Mouse (Mus musculus): ENCODE results near the gene Zkscan6.

The Zkscan6 gene

DNA sequence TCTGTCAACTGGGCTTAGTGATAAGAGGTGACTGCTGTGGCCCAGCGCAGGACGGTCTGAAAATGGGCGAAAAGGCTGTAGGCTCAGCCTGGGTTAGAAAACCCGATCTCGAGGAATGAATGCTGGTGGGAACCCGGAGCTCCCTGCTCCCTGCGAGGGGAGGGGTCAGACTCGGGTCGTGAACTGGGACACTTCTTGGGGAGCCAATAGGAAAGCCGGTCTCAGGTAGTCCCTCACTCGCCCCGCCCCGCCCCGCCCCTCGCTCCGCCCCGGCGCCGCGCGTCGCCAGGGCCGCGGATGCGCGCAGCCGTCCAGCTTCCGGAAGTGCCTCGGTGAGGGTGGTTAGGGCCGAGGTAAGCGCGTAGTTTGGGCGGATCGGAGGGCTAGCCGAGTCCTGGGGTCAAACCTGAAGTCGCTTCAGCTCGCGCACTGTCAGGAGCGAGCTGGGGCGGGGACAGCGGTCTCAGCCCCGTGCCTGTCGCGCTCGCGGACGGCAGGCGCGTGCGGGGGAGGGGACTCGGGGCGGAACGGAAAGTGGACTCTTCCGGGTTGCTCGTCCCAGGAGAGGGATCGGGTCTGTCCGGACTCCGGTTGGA, at the start of gene Zkscan6:
TSS of gene Zkscan6 (plus strand) at position 267 of the 596 bp plus-strand sequence.
- DNase-seq (ENCODE audit: low spot score in 2 of 2), result peak; percentile 81 to 82

DNA sequence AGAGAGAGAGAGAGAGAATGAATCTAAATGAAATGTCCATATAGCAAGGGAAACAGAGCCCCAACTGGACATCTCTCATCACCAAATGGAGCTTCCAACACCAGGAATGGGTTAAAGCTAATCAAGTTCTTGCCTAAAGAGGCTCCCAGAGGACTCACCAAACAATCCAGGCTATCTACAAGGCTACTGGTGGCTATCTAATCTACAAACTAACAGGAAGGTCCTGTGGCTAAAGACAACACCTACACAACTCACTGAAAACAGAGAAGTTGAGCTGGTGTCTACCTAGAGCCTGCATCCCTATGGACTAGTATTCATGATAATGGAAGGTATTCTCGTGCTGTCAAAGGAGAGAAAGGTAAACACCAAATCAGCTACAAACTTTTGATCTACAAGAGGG, 47.6 kb upstream of the Zkscan6 start:
- no peak for DNase-seq (ENCODE audit: low spot score in 2 of 2)

DNA sequence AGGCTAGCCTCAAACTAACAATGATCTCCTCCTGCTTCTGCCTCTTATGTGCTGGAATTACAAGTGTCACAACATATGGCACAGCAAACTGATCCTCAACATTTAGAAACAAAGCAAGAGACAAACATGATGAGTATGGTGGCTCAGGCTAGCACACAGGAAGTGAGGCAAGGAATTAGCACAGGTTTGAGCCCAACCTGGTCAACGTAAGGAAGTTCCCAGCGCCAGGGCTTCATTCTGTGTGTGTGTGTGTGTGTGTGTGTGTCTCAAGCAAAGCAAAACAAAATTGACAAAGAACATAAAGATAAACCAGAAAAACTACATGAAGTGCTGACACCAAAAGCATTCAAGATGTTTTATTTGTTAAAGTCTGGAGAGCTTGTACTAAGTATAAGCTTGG, 46.1 kb upstream of the Zkscan6 start:
- no peak for DNase-seq (ENCODE audit: low spot score in 2 of 2)

GRCm38 (mm10) chr11:65768445-65768844, 38.5 kb upstream of the Zkscan6 start:
- no peak for DNase-seq (ENCODE audit: low spot score in 2 of 2)

GRCm38 (mm10) chr11:65769990-65770389, 37.0 kb upstream of the Zkscan6 start:
- DNase-seq (ENCODE audit: low spot score in 2 of 2), result no peak

GRCm38 (mm10) chr11:65771546-65771945, 35.4 kb upstream of the Zkscan6 start:
- no peak for DNase-seq (ENCODE audit: low spot score in 2 of 2)

GRCm38 (mm10) chr11:65773535-65773934, 33.4 kb upstream of the Zkscan6 start:
- no peak for DNase-seq (ENCODE audit: low spot score in 2 of 2)

DNA sequence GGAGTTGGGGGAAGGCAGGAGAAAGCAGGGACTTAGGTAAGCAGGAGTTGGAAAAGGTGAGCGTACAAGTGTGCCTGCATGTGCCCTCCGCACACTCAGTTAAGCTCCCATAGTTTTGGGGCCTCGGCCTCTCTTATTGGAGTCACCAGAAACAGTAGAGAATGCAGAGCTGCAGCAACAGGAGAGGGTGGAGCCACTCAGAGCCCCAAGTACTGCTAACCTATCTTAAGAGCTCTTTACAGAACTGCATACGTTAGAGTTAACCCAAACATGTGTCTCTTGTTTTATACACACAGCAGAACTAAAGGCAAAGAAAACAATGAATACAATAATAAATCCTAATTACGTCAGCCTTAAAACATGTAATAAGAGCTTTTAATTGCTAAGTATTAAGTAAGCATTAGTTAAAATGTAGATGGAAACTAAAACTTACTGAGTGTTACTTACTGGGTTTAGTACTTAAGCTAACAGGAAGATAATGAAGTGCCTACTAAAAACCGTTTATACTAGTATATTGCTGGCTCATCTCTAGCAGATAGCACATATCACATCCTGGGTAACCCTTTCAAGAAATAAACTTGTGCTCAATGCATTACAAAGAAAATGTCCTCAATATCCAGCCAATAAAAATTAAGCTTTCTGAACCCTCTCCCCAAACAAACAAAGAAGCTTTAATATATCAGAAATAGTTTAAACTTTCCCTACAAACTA, 32.9 kb upstream of the Zkscan6 start:
- no peak for DNase-seq (ENCODE audit: low spot score in 2 of 2)

DNA sequence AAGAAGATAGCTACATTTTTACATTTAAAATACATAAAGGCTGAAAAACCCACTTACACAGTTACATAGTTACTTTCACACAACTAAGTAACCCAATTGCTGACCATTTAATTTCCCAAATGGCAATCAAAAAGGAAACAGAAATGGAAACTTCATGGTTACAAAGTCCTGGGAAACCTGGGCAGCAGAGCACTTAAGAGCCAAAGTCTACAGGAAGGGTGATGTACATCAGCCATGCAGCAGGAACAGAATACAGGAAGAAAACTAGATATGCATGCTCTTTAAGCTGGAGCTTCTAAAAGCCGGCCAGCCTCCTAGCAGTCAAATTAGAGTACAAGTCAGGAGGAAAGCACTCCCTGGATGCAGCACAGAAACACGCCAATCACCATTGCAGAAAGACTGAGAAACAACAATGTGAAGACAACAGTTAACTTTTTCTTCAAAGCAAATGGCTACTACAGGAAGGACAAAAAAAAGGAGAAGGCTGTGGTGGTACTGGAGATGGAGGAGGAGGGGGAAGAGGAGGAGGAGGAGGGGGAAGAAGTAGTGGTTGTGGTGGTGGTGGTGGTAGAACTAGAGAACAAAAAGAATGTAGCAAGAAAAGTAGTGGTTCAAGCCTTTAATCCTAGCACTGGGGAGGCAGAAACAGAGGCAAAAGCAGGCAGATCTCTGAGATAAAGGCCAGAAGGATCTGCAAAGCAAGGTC, 29.9 kb upstream of the Zkscan6 start:
- DNase-seq (ENCODE audit: low spot score in 2 of 2), result no peak

DNA sequence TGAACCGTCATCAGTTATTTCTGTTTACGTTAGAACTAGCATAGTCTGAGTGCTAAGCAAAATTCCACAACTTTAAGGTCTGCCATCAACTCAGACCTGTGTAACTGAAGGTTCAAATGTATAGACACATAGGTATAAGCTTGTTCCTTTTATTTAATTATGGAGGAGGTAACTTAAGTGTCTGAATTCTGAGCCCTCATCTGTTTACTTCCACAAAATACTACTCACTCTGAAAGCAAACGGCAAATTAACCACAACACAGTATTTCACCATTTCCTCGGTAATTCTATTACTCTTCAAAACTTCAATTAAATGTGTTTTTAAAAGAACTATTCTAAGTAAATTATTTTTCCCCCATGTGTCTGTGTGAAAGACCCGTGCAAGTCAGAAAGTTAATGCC, 29.2 kb upstream of the Zkscan6 start:
- DNase-seq (ENCODE audit: low spot score in 2 of 2), result no peak

DNA sequence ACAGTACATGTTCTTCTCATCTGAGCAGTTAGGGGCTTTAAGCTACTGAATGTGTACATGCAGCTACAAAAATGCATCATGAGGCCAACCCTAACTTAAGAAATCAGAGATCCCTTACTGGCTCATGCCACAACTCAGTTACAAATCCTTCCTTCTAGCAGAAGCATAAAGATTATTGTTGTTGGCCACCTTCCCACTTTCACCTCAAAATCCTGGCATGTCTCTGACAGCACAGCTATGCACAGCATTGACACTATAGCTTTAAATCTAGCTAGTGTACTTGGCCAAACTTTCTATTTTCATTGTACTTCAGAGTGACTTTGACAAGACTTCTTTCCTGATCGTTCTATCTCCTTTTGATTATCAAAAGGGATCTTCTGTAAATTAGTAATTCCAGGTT, 27.9 kb upstream of the Zkscan6 start:
- DNase-seq (ENCODE audit: low spot score in 2 of 2), result no peak

DNA sequence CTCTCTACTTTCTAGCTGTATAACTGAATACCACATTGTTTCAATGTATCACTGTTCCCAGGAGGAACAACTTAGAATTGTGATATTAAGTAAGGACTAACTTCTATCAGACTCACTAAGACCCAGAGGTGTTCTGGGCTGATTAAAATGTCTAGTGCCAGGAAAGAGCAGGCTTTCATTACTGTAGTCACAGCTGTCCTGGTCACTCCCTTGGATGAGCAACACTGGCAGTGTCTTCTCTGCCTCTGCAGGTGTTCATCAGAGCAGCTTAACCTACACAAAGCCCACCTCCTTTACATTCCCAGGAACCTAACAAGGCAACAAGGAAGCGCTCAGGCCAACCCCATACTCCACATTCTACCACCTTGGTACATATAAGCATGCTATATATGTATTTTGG, 27.4 kb upstream of the Zkscan6 start:
- no peak for DNase-seq (ENCODE audit: low spot score in 2 of 2)

DNA sequence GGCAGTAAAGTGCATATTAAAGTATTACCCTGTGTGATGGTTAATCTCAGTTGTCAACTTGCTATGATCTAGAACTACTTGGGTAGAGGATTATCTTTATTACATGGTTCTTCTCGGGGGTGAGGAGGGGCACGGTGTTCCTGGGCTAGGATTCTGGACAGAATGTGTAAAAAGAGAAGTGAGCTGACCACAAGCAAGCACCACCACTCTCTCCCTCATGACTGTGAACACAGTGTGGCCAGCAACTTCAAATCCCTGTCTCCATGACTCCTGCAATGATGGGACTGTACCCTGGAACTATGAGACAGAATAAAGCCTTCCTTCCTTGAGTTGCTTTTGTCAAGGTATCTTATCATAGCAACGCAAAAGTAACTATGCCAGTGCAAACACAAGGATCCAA, 25.4 kb upstream of the Zkscan6 start:
- DNase-seq (ENCODE audit: low spot score in 2 of 2), result no peak

- no peak for DNase-seq (ENCODE audit: low spot score in 2 of 2)
These were observed 20.8 kb upstream of the Zkscan6 start for GRCm38 (mm10) chr11:65786160-65786559.

DNA sequence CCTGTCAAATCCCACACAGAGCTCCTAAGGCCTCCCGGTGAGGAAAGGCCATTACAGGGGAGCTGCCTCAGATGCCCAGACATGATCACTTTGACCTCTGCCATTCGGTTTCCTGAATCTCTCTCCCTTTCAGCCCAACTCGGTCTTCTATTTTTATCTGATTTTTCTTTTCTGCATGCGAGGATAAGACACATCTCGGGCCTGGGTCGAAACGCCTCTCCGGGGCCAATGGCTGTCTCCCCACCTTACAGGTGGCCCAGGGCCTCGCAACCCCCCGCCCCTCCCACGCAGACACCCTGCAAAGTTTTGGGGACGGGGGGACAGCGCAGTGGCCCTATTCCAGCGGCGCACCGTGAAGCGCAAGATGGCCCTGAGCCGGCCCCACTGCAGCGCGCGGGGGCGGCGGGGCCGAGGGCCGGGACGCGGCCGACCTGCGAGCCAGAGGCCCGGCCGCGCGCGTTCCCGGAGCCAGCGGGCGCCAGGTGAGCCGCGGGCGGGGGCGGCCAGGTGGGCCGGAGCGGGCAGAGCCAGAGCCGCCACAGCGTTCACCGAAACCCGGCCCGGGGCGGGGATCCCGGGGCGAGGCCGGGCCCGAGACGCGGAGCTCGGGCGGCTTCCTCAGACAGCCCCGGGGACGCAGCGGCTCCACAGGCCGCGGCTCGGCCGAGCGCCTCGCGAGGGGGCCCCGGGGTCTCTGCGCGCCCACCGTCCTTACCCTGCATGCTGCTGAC, 19.4 kb upstream of the Zkscan6 start:
- DNase-seq (ENCODE audit: low spot score in 2 of 2), result no peak

- DNase-seq (ENCODE audit: low spot score in 2 of 2), result peak; percentile 78 to 87
These were observed 18.8 kb upstream of the Zkscan6 start, which contains the start of gene Map2k4 for GRCm38 (mm10) chr11:65788154-65788553. Gene Map2k4, minus strand, starts transcription at chr11:65788297.

GRCm38 (mm10) chr11:65794428-65795219, 12.4 kb upstream of the Zkscan6 start:
- no peak for DNase-seq (ENCODE audit: low spot score in 2 of 2)

GRCm38 (mm10) chr11:65795896-65796295, 11.1 kb upstream of the Zkscan6 start:
- no peak for DNase-seq (ENCODE audit: low spot score in 2 of 2)

GRCm38 (mm10) chr11:65801899-65802298, 5.1 kb upstream of the Zkscan6 start:
- DNase-seq (ENCODE audit: low spot score in 2 of 2), result peak; percentile 45 to 55

DNA sequence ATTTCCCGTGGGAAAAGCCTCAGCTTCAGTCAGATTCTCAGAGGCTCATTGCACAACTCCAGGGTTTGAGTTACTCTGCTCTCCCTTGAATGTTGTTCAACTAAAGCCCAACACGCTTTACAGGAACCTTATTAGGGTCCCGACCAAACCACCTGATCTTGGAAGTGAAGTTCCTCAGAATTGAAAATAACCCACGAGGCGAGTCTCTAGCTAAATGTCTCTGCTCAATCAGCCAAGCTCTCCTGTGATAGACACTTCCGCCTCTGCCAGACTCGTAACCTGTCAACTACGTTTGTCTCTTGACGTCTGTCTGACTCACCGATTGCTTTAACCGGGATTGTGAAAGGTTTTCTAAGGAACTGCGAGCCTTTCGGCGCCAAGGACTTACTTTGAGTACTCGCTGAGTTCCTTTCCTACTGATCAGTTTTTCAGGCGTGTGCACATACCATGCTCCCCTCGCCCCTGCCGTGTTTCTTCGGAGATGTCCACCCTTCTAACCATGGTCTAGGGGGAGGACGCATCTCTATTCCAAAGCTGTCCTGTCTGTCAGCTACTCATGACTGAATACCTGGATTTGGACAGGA, 562 bp upstream of the Zkscan6 start:
- DNase-seq (ENCODE audit: low spot score in 2 of 2), result peak in 1 of 2 experiments; percentile 23

- no peak for DNase-seq (ENCODE audit: low spot score in 2 of 2)
These were observed 626 bp downstream of the Zkscan6 start for GRCm38 (mm10) chr11:65807601-65808000.
